8 mouse cellular contexts compared by ENCODE assay signal in the genomic region with DNA sequence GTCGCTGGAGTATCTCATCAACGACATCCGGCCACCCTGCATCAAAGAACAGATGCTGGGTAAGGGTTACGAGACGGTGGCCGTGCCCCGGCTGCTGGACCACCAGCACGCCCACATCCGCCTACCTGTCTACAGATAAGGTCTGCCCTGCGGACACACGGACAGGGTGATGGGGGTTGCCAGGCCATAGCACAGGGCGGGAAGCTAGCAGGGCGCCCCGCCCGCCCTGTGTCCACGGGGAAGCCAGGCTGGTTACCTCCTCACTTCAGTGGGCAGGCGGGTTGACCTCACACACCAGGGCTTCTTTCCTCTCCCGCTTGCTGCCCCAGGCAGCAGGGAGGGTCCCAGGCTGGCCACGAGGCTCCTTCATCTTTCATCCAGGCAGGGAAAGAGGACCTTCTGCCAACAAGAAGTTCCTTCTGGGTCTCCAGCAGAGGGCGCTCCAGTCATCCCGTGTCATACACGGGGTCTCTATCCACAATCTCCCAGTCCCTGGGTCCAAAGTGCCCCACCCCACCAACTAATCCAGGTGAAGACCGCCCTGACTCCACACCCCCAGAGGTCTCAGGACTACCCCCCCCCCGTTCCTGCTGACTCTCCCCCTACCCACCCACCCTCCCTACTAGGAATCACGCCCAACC. TPM values are rescaled to one million over a fixed set of nuclear protein-coding genes. Genes with fewer than 3 reads are reported as not detected.
DNase-seq lines count a peak whose midpoint lies in the region; ATAC-seq and TF ChIP-seq lines count a peak whose summit lies in the region.

No protein-coding gene starts in this region.

- no peak overlapping the region for H3K4me3 ChIP-seq in lung, embryonic 14.5 days (ENCODE audit: low read depth, low read length)

- DNase-seq in cerebellum, postnatal 14 days: peak; percentile 41 to 69
- DNase-seq in cerebellum, adult 11 months: no peak
- peak; percentile 56 for DNase-seq in lung, embryonic 14.5 days
- no peak for DNase-seq in lung, postnatal 36 days
- DNase-seq in brain, embryonic 14.5 days (ENCODE audit: low read depth): peak; percentile 51
- DNase-seq in naive thymus-derived CD4-positive, alpha-beta T cell, adult 2 months (ENCODE audit: low read depth): peak; percentile 53
- DNase-seq in urinary bladder, postnatal 36 days (ENCODE audit: low spot score in 2 of 2): no peak
- no peak for DNase-seq in MN1 (ENCODE audit: low spot score)

- H3K9ac ChIP-seq in lung, embryonic 14.5 days: no peak overlapping the region

- ATAC-seq in lung, embryonic 14.5 days (ENCODE audit: insufficient read depth): no peak

- 58% methylated on average over 23 of the region's 25 CpGs for WGBS in lung, embryonic 14.5 days

- no peak for TF ChIP-seq POLR2A in brain, embryonic 14.5 days (IDR thresholded peaks at IDR 0.05; ENCODE audit: borderline replicate concordance, extremely low read depth, insufficient read depth, insufficient read length, poor library complexity, severe bottlenecking)

- peaks cover 11% of the 10 kb centered on the region; the same call in 1 of the 2 replicates for H3K4me1 ChIP-seq in lung, embryonic 14.5 days (ENCODE audit: insufficient read depth)

- TF ChIP-seq CTCF in lung, embryonic 14.5 days (IDR thresholded peaks at IDR 0.05; ENCODE audit: low read depth): peak; percentile 68
- TF ChIP-seq CTCF in brain, embryonic 14.5 days (IDR thresholded peaks at IDR 0.05; ENCODE audit: borderline replicate concordance, extremely low read depth, insufficient read depth, insufficient read length): peak; percentile 78

- H3K27me3 ChIP-seq in lung, embryonic 14.5 days (ENCODE audit: insufficient read depth, low read length): no peaks in the 10 kb centered on the region

- no peak overlapping the region for H3K27ac ChIP-seq in lung, embryonic 14.5 days (ENCODE audit: low read depth)

- 0 out of 2 replicates have a peak, but pooled peaks cover 5% of the 10 kb centered on the region for H3K36me3 ChIP-seq in lung, embryonic 14.5 days (ENCODE audit: insufficient read depth)

- no peak overlapping the region for H3K4me2 ChIP-seq in lung, embryonic 14.5 days

- no peaks in the 10 kb centered on the region for H3K9me3 ChIP-seq in lung, embryonic 14.5 days (ENCODE audit: low read depth, low read length)

RNA-seq across cellular contexts. Expression of a gene that starts 44.3 kb away (rescaled TPM):
- polyA plus RNA-seq in lung, embryonic 14.5 days (2014; fragmentation: Nextera tagmentation; extraction: Ambion mirVana): 2.3 and 2.5 TPM in 2 replicates
- polyA plus RNA-seq in brain, embryonic 14.5 days (2012; rRNA removed): 13.6 and 16.6 TPM in 2 replicates

RNA-seq across cellular contexts. Expression of a gene that starts 46.1 kb away (rescaled TPM):
- polyA plus RNA-seq in lung, embryonic 14.5 days (2014; fragmentation: Nextera tagmentation; extraction: Ambion mirVana): 1.0 and 1.6 TPM in 2 replicates
- polyA plus RNA-seq in brain, embryonic 14.5 days (2012; rRNA removed): 1.5 and 1.7 TPM in 2 replicates

Comparison
In these comparisons a context has a peak if more than half of its experiments do, and no peak if none do; other contexts are left out.
1. DNase-seq: peak in cerebellum, postnatal 14 days (2 of 2), lung, embryonic 14.5 days (single experiment), brain, embryonic 14.5 days (single experiment) and naive thymus-derived CD4-positive, alpha-beta T cell, adult 2 months (single experiment); none in cerebellum, adult 11 months (single experiment), lung, postnatal 36 days (single experiment), urinary bladder, postnatal 36 days (0 of 2) and MN1 (single experiment).